23 mouse cellular contexts compared by ENCODE assay signal in genomic region chr9:24157208-24157607, GRCm38 (mm10). TPM values are rescaled to one million over a fixed set of nuclear protein-coding genes. Genes with fewer than 3 reads are reported as not detected.
"Had no signal": no experiment of that assay in that cellular context is flagged by ENCODE, and none has a peak within 500 bp of the region (broad histone marks: within the 10 kb centered on the region; RNA-seq: fewer than 3 reads in every experiment).

No protein-coding gene starts in this region.

- H3K4me1 ChIP-seq: limb, embryonic 10.5 days; liver, embryonic 15.5 days; lung, embryonic 15.5 days; neural tube, embryonic 12.5 days had no signal

- H3K27me3 ChIP-seq: liver, embryonic 15.5 days; lung, embryonic 15.5 days; midbrain, embryonic 13.5 days; neural tube, embryonic 12.5 days had no signal

- H3K9ac ChIP-seq: liver, embryonic 15.5 days; lung, embryonic 15.5 days; midbrain, embryonic 13.5 days; neural tube, embryonic 12.5 days had no signal

- H3K27ac ChIP-seq: layer of hippocampus, adult 2 months; left cerebral cortex, adult 2 months; limb, embryonic 10.5 days; liver, embryonic 15.5 days; lung, embryonic 15.5 days; midbrain, embryonic 13.5 days; neural tube, embryonic 12.5 days had no signal

- H3K4me3 ChIP-seq: layer of hippocampus, adult 2 months; left cerebral cortex, adult 2 months; limb, embryonic 10.5 days; liver, embryonic 15.5 days; lung, embryonic 15.5 days; midbrain, embryonic 13.5 days; neural tube, embryonic 12.5 days had no signal

- H3K4me2 ChIP-seq: liver, embryonic 11.5 days; liver, embryonic 15.5 days; lung, embryonic 15.5 days; midbrain, embryonic 13.5 days; neural tube, embryonic 12.5 days had no signal

- ATAC-seq: intestine, postnatal 0 days; midbrain, embryonic 13.5 days had no signal

- DNase-seq: kidney, adult 8-10 months; kidney, postnatal 4 days; lung, postnatal 36 days; right cerebral cortex, postnatal 4 days; spleen, adult 18-20 months; thymus, adult 2 months; thymus, postnatal 25 days had no signal

- H3K9me3 ChIP-seq: limb, embryonic 10.5 days; liver, embryonic 15.5 days; lung, embryonic 15.5 days; midbrain, embryonic 13.5 days; neural tube, embryonic 12.5 days had no signal

- H3K36me3 ChIP-seq: limb, embryonic 10.5 days; liver, embryonic 15.5 days; lung, embryonic 15.5 days; midbrain, embryonic 13.5 days; neural tube, embryonic 12.5 days had no signal

RNA-seq across cellular contexts. Expression of gene Npsr1, which starts 59.4 kb away (rescaled TPM):
- total RNA-seq: megakaryocyte progenitor cell, adult 5-6 weeks; monocyte, adult 5-6 weeks; neutrophil, adult 5-6 weeks had no signal
- polyA plus RNA-seq: intestine, postnatal 0 days; limb, embryonic 10.5 days; limb, embryonic 14.5 days; liver, embryonic 11.5 days; liver, embryonic 15.5 days; lung, embryonic 15.5 days; midbrain, embryonic 13.5 days; neural tube, embryonic 12.5 days; stomach, embryonic 14.5 days; testis, adult 2 months; urinary bladder, adult 2 months had no signal
